Mouse (Mus musculus): ENCODE data around the gene Slc5a7.
A peak's percentile ranks its signal among the peaks of the same experiment; 100 is the strongest.

Slc5a7 gene

DNA sequence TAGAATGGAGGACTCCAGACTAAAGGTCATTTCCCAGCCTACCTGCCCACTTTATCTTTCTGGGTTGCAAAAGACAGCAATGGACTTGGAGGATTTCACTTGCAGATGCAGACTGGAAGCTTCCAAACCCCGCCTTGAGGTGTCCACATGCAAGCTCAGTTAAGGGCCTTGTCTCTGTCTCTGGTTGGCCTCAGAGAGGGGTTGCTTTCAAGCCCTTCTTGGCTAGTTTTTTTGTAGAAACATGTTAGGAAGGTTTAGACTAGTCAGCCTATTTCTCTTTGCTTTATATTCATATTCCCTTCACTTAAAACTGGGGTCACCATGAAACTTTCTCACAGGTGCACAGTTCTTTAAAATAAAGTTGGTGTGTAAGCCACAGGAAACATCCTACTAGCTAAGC lies at the start of gene Slc5a7:
TSS of gene Slc5a7 (minus strand) at position 101 of the 400 bp plus-strand sequence.
- no peak for DNase-seq

DNA sequence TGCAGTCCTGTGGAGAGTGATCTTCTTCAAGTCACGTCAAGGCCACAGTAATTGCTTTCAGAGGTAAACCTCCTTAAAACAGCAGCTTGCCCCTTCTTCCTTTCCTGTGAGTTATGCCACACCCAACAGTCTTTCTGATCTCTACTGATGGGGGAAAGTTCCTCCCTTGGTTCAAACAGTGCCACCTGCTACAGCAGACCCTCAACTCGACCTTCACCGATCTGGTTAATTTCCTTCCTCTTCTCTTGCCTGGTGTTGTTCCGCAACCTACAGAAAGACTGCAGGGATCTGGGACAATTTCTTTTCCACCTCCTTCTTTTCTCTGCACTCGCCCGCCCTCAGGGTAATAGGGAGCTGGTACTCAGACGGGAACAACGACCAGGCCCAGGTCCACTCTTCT lies 48.8 kb upstream of the Slc5a7 start:
- DNase-seq: no peak

- peak; percentile 34 to 72 for DNase-seq
These were observed 44.6 kb upstream of the Slc5a7 start for GRCm38 (mm10) chr17:54343395-54343794.

DNA sequence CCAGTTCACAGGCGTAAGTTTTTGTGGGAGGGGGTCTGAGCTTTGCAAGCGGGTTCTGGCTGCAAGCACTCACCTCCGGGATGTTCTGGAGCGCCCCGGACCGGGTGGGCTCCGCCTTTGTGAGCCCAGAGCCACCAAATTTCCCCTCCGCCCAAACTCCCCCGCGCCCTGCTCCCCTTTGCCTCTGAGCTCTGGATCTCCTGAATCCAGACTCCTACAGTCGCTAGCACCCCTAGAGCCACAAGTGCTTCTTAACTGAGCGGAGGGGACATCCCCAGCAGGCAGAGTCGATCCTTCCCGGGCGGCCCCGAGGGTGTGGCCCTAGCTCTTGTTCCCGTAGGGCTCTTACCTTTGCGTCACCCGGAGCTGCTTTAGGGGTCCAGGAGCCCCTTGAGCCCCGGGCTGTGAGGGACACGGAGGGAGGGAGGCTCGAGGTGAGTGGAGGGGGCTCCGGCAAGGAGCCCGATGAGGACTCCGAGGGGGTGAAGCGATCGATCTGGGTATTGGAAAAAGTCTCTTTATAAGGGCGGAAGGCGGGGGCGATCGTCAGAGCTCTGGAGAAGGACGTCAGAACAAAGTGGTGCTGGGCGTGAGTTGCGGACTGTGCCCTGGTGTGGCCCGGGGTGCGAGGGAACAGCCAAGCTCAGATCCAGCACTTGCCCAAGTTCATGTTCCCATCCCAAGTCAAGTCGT lies 456 bp downstream of the Slc5a7 start:
- peak; percentile 16 to 24 for DNase-seq

GRCm38 (mm10) chr17:54250783-54251182 lies 48.1 kb downstream of the Slc5a7 start:
- no peak for DNase-seq

GRCm38 (mm10) chr17:54243650-54244300 lies 55.1 kb downstream of the Slc5a7 start:
- no peak for DNase-seq

- DNase-seq: peak; percentile 7 to 22
These were observed 59.4 kb downstream of the Slc5a7 start for GRCm38 (mm10) chr17:54239435-54239834.

Measured in cerebellum, postnatal 10 days (tissue).